Mouse (Mus musculus): Measurements from ENCODE around the gene Arhgap21.

GRCm38 (mm10) chr2:20961295-20961694 lies 7.4 kb downstream of the Arhgap21 start:
- TF ChIP-seq CTCF (IDR thresholded peaks at IDR 0.05; ENCODE audit: extremely low read depth, insufficient read length, insufficient replicate concordance, low read depth, low read length) (no peak), POLR2A (IDR thresholded peaks at IDR 0.05; ENCODE audit: low read depth, low read length) (no peak)
